Mouse (Mus musculus) hindbrain, embryonic 10.5 days (tissue): Measurements from ENCODE around the gene Fcna. TPM values are rescaled to one million over a fixed set of nuclear protein-coding genes. Genes with fewer than 3 reads are reported as not detected.

ENCODE experiments used
- polyA plus RNA-seq: library from polyadenylated mRNA; unstranded; fragments of >200 nt; fragmentation: Nextera tagmentation; extraction: Ambion mirVana; gene quantifications from 2 replicates; pipeline ENCODE4 v1.2.1, GENCODE M21; 2016

Fcna gene
- polyA plus RNA-seq, 1 experiment from 2014 or later, result 1.2 TPM

Other genes with a start within 250 kb of the Fcna start
- gene Entpd2, start 232.2 kb downstream of the Fcna start, polyA plus RNA-seq, result 0.31 TPM in 1 of 2 replicates, not detected in the other
- gene Npdc1, start 228.7 kb downstream of the Fcna start, polyA plus RNA-seq, result 75.1 and 155 TPM in 2 replicates
- gene Fut7, start 204.8 kb downstream of the Fcna start, polyA plus RNA-seq, result not detected in 2 replicates
- 5.7 and 5.9 TPM in 2 replicates for gene Abca2, start 199.3 kb downstream of the Fcna start, polyA plus RNA-seq
- 0.90 and 1.2 TPM in 2 replicates for gene Clic3, start 171.2 kb downstream of the Fcna start, polyA plus RNA-seq
- 17.0 and 31.3 TPM in 2 replicates for gene Paxx, start 166.9 kb downstream of the Fcna start, polyA plus RNA-seq
- 0.49 and 1.7 TPM in 2 replicates for gene Ptgds, start 158.0 kb downstream of the Fcna start, polyA plus RNA-seq
- not detected in 2 replicates for gene Lcn12, start 134.1 kb downstream of the Fcna start, polyA plus RNA-seq
- gene Fbxw5, start 127.3 kb downstream of the Fcna start, polyA plus RNA-seq, result 88.3 and 109 TPM in 2 replicates
- gene C8g, start 126.3 kb downstream of the Fcna start, polyA plus RNA-seq, result 5.8 and 6.0 TPM in 2 replicates
- 38.2 and 40.1 TPM in 2 replicates for gene Traf2, start 81.1 kb downstream of the Fcna start, polyA plus RNA-seq
- gene Edf1, start 70.2 kb downstream of the Fcna start, polyA plus RNA-seq, result 376 and 388 TPM in 2 replicates
- 1.4 and 3.8 TPM in 2 replicates for gene Mamdc4, start 53.2 kb downstream of the Fcna start, polyA plus RNA-seq
- 163 and 189 TPM in 2 replicates for gene Phpt1, start 52.8 kb downstream of the Fcna start, polyA plus RNA-seq
- gene Ajm1, start 46.3 kb downstream of the Fcna start, polyA plus RNA-seq, result 0.05 and 0.44 TPM in 2 replicates
- gene Rabl6, start 19.5 kb downstream of the Fcna start, polyA plus RNA-seq, result 75.5 and 80.0 TPM in 2 replicates
- gene Ccdc183, start 10.4 kb downstream of the Fcna start, polyA plus RNA-seq, result 0.17 and 0.18 TPM in 2 replicates
- 17.4 and 18.3 TPM in 2 replicates for gene Tmem141, start 6.0 kb downstream of the Fcna start, polyA plus RNA-seq
- not detected in 2 replicates for gene Lcn8, start 25.1 kb upstream of the Fcna start, polyA plus RNA-seq
- gene Lcn5, start 29.9 kb upstream of the Fcna start, polyA plus RNA-seq, result not detected in 2 replicates
- gene Lcn6, start 48.8 kb upstream of the Fcna start, polyA plus RNA-seq, result not detected in 2 replicates
- gene Lcn10, start 54.7 kb upstream of the Fcna start, polyA plus RNA-seq, result not detected in 2 replicates
- not detected in 2 replicates for gene Obp2a, start 72.0 kb upstream of the Fcna start, polyA plus RNA-seq
- 77.9 and 86.1 TPM in 2 replicates for gene Bmyc, start 78.7 kb upstream of the Fcna start, polyA plus RNA-seq
- gene Obp2b, start 109.0 kb upstream of the Fcna start, polyA plus RNA-seq, result not detected in 2 replicates
- not detected in 2 replicates for gene Lcn3, start 137.5 kb upstream of the Fcna start, polyA plus RNA-seq
- gene Lcn11, start 149.0 kb upstream of the Fcna start, polyA plus RNA-seq, result not detected in 2 replicates
- not detected in 2 replicates for gene Gm13539, start 154.2 kb upstream of the Fcna start, polyA plus RNA-seq
- not detected in 2 replicates for gene Glt6d1, start 187.8 kb upstream of the Fcna start, polyA plus RNA-seq
- gene Lcn9, start 195.1 kb upstream of the Fcna start, polyA plus RNA-seq, result not detected in 2 replicates
- not detected in 2 replicates for gene Sohlh1, start 219.2 kb upstream of the Fcna start, polyA plus RNA-seq
- gene Kcnt1, start 235.7 kb upstream of the Fcna start, polyA plus RNA-seq, result 0.45 and 1.0 TPM in 2 replicates